Mouse (Mus musculus) lung, embryonic 16.5 days (tissue): ENCODE data around the gene Cdh1. TPM values are rescaled to one million over a fixed set of nuclear protein-coding genes. Genes with fewer than 3 reads are reported as not detected.

ENCODE experiments used
- ATAC-seq: fragments of 200-750 bp; cut with Nextera tagmentation; 2 replicates; pipeline ENCODE4 v1.8.0; 2017; ENCODE audit warnings: low read depth, mild to moderate bottlenecking, moderate library complexity
- H3K27ac ChIP-seq: fragments of 300-500 bp; sonication (generic); 2 replicates; pipeline ENCODE4 v1.5.1; 2014; ENCODE audit warnings: mild to moderate bottlenecking, control low read depth, low read length
- H3K27me3 ChIP-seq: fragments of 300-500 bp; sonication (generic); 2 replicates; pipeline ENCODE4 v1.6.1; 2014; ENCODE audit warnings: low read depth, low read length, mixed read lengths; ENCODE audit not compliant: control insufficient read depth, insufficient read depth
- H3K36me3 ChIP-seq: fragments of 300-500 bp; sonication (generic); 2 replicates; pipeline ENCODE4 v1.6.1; 2014; ENCODE audit warnings: low read length; ENCODE audit not compliant: control insufficient read depth, insufficient read depth
- H3K4me1 ChIP-seq: fragments of 300-500 bp; sonication (generic); replicated peaks from 2 replicates; pipeline ENCODE4 v1.6.1; 2014; ENCODE audit warnings: low read length, mixed read lengths; ENCODE audit not compliant: control insufficient read depth, insufficient read depth
- H3K4me2 ChIP-seq: fragments of 300-500 bp; sonication (generic); 2 replicates; pipeline ENCODE4 v1.6.1; 2014; ENCODE audit warnings: low read depth, low read length, control low read depth
- H3K4me3 ChIP-seq: fragments of 300-500 bp; sonication (generic); 2 replicates; pipeline ENCODE4 v1.5.1; 2014; ENCODE audit warnings: mild to moderate bottlenecking, low read length, control low read depth
- H3K9ac ChIP-seq: fragments of 300-500 bp; sonication (generic); 2 replicates; pipeline ENCODE4 v1.6.1; 2014; ENCODE audit warnings: low read length, control low read depth
- H3K9me3 ChIP-seq: fragments of 300-500 bp; sonication (generic); 2 replicates; pipeline ENCODE4 v1.6.1; 2016; ENCODE audit warnings: low read length; ENCODE audit not compliant: control insufficient read depth
- WGBS: fragments of 180-500 bp; shearing (Covaris S2); extraction: QIAGEN DNeasy Blood & Tissue Kit; methylation state at CpG from one replicate; pipeline ENCODE4 v1.1.7; 2014; 5-methylcytosine and 5-hydroxymethylcytosine counted together
- polyA plus RNA-seq: library from polyadenylated mRNA; unstranded; fragments of >200 nt; fragmentation: Nextera tagmentation; extraction: Ambion mirVana; gene quantifications from 2 replicates; pipeline ENCODE4 v1.2.1, GENCODE M21; 2015

Cdh1 gene
- polyA plus RNA-seq, 1 experiment from 2014 or later, result 162 TPM

- Histone ChIP-seq H3K36me3 (peaks cover 27% of the 10 kb centered on the region), H3K4me2 (no peak overlapping the region), H3K9me3 (no peaks in the 10 kb centered on the region), H3K27ac (no peak overlapping the region), H3K4me1 (peaks cover 8% of the 10 kb centered on the region; the same call in 1 of the 2 replicates), H3K9ac (no peak overlapping the region), H3K4me3 (no peak overlapping the region), H3K27me3 (no peaks in the 10 kb centered on the region)
- no peak for ATAC-seq
- WGBS, result 91% methylated on average over 6 of the region's 6 CpGs
Measured at GRCm38 (mm10) chr8:106700131-106700530, 97.0 kb downstream of the Cdh1 start.

DNA sequence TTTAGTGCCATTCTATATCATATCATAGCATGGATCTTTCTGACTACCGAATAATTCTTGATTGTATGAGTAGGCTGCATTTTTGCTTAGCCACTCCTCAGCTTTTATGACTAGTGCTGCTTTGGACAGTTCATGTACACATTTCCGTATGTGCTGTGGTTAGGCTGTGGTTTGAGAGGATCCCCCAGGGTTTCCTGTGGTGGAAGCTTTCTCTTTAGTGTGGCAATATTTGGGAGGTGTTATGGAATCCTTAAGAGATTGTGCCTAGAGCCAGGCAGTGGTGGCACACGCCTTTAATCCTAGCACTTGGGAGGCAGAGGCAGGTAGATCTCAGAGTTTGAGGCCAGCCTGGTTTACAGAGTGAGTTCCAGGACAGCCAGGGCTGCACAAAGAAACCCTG is 98.2 kb downstream of the Cdh1 start:
- H3K9me3 ChIP-seq, result no peaks in the 10 kb centered on the region
- H3K27me3 ChIP-seq, result no peaks in the 10 kb centered on the region
- H3K4me1 ChIP-seq, result peaks cover 12% of the 10 kb centered on the region; the same call in 1 of the 2 replicates
- peaks cover 27% of the 10 kb centered on the region for H3K36me3 ChIP-seq
- 87% methylated on average over 3 of the region's 3 CpGs for WGBS
- no peak overlapping the region for H3K9ac ChIP-seq
- no peak overlapping the region for H3K4me3 ChIP-seq
- no peak overlapping the region for H3K27ac ChIP-seq
- no peak for ATAC-seq
- H3K4me2 ChIP-seq, result no peak overlapping the region

DNA sequence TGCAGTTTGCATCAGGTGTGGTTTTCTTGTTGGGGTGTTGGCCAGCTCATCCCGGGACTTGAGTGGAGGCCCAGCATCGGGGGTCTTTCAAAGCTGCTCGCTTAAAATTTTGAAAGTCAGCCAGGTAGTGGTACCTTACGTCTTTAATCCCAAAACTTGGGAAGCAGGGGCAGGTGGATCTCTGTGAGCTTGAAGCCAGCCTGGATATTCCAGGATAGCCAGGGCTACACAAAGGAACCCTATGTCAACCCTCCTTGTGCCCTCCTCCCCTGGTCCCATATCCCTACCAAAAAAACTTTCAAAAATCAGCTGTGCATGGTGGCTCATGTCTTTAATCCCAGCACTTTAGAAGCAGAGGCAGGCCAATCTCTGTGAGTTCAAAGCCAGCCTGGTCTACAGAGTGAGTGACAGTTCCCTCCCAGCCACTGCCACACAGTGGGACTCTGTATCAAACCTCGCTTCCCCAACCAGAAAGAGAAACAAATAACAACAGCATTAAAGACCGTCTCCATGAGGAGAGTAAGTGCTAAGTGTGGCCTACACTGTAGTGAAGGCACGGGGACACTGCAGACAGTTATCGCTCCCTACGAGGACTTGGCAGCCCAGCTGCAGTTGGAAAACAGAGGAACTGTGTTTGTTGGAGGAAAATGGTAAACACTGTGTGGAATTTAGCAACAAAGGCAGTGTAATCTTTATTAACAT is 101.2 kb downstream of the Cdh1 start:
- H3K9ac ChIP-seq, result peak overlapping the region; percentile 19; the same call in 1 of the 2 replicates
- peak; percentile 81 for ATAC-seq
- peak overlapping the region; percentile 16; the same call in 1 of the 2 replicates for H3K4me2 ChIP-seq
- 66% methylated on average over 9 of the region's 9 CpGs for WGBS
- H3K36me3 ChIP-seq, result peaks cover 9% of the 10 kb centered on the region
- no peaks in the 10 kb centered on the region for H3K9me3 ChIP-seq
- H3K27ac ChIP-seq, result peak overlapping the region; percentile 99
- H3K4me1 ChIP-seq, result peaks cover 13% of the 10 kb centered on the region; the same call in 1 of the 2 replicates
- no peaks in the 10 kb centered on the region for H3K27me3 ChIP-seq
- no peak overlapping the region; the same call in 1 of the 2 replicates for H3K4me3 ChIP-seq

- no peaks in the 10 kb centered on the region for H3K9me3 ChIP-seq
- ATAC-seq, result peak; percentile 97
- H3K4me1 ChIP-seq, result peaks cover 13% of the 10 kb centered on the region; the same call in 1 of the 2 replicates
- H3K27me3 ChIP-seq, result no peaks in the 10 kb centered on the region
- H3K9ac ChIP-seq, result no peak overlapping the region; the same call in 1 of the 2 replicates
- peak overlapping the region; percentile 16; the same call in 1 of the 2 replicates for H3K4me2 ChIP-seq
- H3K4me3 ChIP-seq, result no peak overlapping the region; the same call in 1 of the 2 replicates
- peaks cover 4% of the 10 kb centered on the region for H3K36me3 ChIP-seq
- peak overlapping the region; percentile 99 for H3K27ac ChIP-seq
- 26% methylated on average over 9 of the region's 9 CpGs for WGBS
Measured at GRCm38 (mm10) chr8:106704901-106705321, 101.8 kb downstream of the Cdh1 start.

DNA sequence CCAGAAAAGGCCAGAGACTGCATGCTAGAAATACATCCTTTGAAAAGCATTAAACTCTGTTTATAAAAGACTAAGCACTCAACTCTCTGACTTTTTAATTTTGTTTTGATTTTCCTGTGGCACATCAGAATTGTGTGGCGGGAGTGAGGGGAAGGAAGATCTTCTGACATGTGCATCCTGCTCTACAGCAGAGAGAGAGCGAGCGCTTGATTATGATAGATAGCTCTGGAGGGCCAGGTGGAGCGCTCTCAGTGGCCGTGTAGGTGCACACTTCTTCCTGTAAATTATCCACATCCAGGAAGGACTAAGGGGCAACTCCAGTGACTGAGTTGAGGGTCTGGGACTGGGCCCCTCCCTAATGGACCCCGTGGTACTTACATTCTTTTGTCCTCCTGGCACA is 103.0 kb downstream of the Cdh1 start:
- Histone ChIP-seq H3K27ac (peak overlapping the region; percentile 99), H3K27me3 (no peaks in the 10 kb centered on the region), H3K9me3 (no peaks in the 10 kb centered on the region)

DNA sequence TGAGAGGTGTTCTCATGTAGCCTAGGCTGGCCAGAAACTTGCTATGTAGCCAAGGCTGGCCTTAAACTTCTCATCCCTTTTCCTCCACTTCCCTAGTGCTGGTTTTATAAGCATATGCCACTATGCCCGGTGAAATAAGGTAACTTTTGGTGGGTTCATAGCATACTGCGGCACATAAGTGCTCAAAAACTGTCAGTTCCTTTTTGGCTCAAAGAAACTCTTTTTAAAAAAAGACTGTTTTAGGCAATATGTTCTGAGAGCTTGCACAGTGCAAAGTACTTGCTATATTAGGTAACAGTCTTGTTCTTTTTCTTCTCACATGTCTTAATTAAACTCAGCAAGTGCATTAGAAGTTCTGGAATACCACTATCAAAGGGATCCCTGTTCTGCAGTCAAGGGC is 106.9 kb downstream of the Cdh1 start:
- Histone ChIP-seq H3K4me1 (peaks cover 6% of the 10 kb centered on the region; the same call in 1 of the 2 replicates), H3K36me3 (no peaks in the 10 kb centered on the region), H3K27ac (no peak overlapping the region), H3K9me3 (no peaks in the 10 kb centered on the region), H3K9ac (no peak overlapping the region), H3K4me3 (no peak overlapping the region), H3K4me2 (no peak overlapping the region), H3K27me3 (no peaks in the 10 kb centered on the region)
- WGBS, result 84% methylated on average over 2 of the region's 2 CpGs
- ATAC-seq, result no peak

More for the DNA sequence above, 103.0 kb downstream of the Cdh1 start:
- 0 out of 2 replicates have a peak, but pooled peaks have one; percentile 8 for ATAC-seq
- H3K4me2 ChIP-seq, result no peak overlapping the region
- H3K9ac ChIP-seq, result no peak overlapping the region
- 76% methylated on average over 6 of the region's 6 CpGs for WGBS
- no peak overlapping the region for H3K4me3 ChIP-seq
- peaks cover 13% of the 10 kb centered on the region; the same call in 1 of the 2 replicates for H3K4me1 ChIP-seq
- H3K36me3 ChIP-seq, result no peaks in the 10 kb centered on the region

DNA sequence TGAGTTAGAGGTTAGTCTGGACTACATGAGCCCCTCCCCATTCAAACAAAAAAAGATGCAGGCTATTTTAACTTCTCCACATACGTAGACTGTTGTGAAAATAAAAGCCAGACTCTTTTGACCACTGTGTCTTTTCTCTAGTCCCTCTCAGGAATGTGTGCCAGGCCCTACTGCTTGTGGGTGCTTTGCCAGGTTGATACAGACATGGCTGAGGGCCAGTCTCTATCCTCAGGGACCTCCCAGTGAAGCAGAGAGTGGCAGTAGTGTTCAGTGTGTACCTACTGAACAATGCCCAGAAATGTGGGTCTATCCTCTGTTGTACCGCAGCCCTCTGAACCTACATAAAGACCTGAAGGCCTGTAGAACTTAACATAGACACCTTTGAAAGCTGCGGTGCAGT is 109.3 kb downstream of the Cdh1 start:
- H3K4me3 ChIP-seq, result no peak overlapping the region
- H3K9ac ChIP-seq, result no peak overlapping the region
- no peaks in the 10 kb centered on the region for H3K36me3 ChIP-seq
- no peaks in the 10 kb centered on the region for H3K4me1 ChIP-seq
- no peak overlapping the region for H3K4me2 ChIP-seq
- 82% methylated on average over 3 of the region's 3 CpGs for WGBS
- no peak overlapping the region for H3K27ac ChIP-seq
- no peaks in the 10 kb centered on the region for H3K27me3 ChIP-seq
- no peaks in the 10 kb centered on the region for H3K9me3 ChIP-seq
- ATAC-seq, result no peak

DNA sequence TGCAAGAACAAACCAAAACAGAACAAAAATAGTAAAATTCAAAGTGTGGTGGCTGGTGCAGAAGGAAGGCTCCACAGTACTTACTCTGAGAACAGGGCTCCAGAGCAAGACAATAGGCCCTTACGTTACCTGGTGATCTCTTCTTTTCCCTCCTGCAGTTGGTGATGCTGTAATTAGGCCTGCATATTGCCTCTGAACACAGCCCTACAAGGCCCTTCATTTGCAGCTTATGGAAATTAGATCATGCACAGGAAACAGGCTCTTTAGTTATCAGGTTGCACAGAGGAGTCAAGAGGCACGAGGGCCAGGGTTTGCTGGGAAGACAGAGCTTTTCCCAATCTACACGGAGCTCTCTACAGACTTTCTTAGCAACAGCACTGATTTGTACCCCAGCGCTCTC is 111.1 kb downstream of the Cdh1 start:
- Histone ChIP-seq H3K4me1 (peaks cover 3% of the 10 kb centered on the region; the same call in 1 of the 2 replicates), H3K4me3 (no peak overlapping the region), H3K9ac (no peak overlapping the region), H3K4me2 (no peak overlapping the region), H3K27me3 (no peaks in the 10 kb centered on the region), H3K9me3 (no peaks in the 10 kb centered on the region), H3K36me3 (no peaks in the 10 kb centered on the region), H3K27ac (no peak overlapping the region)
- ATAC-seq, result no peak
- WGBS, result 59% methylated on average over 4 of the region's 4 CpGs

- Histone ChIP-seq H3K27me3 (no peaks in the 10 kb centered on the region), H3K9ac (no peak overlapping the region), H3K4me3 (no peak overlapping the region), H3K36me3 (no peaks in the 10 kb centered on the region), H3K9me3 (no peaks in the 10 kb centered on the region), H3K4me2 (peak overlapping the region; percentile 15; the same call in 1 of the 2 replicates), H3K4me1 (peaks cover 8% of the 10 kb centered on the region), H3K27ac (0 out of 2 replicates have a peak overlapping the region, but pooled peaks have one; percentile 12)
- 16% methylated on average over 17 of the region's 17 CpGs for WGBS
- peak; percentile 74 for ATAC-seq
Measured at GRCm38 (mm10) chr8:106718091-106718500, 114.9 kb downstream of the Cdh1 start.
